Mouse (Mus musculus): ENCODE data around the gene Atp6v0d1. TPM values are rescaled to one million over a fixed set of nuclear protein-coding genes. Genes with fewer than 3 reads are reported as not detected.

Gene Atp6v0d1
- polyA plus RNA-seq, 1 experiment from 2014 or later: 78.2 TPM

- H3K9me3 ChIP-seq: no peaks in the 10 kb centered on the region
- no peaks in the 10 kb centered on the region for H3K36me3 ChIP-seq
- no peak overlapping the region for H3K9ac ChIP-seq
- no peak overlapping the region for H3K4me3 ChIP-seq (replicated peaks)
- no peak for ATAC-seq
- peaks cover 13% of the 10 kb centered on the region for H3K4me1 ChIP-seq (replicated peaks)
- WGBS: 79% methylated on average over 6 of the region's 6 CpGs
- no peak overlapping the region for H3K4me2 ChIP-seq (replicated peaks)
- no peak overlapping the region for H3K27ac ChIP-seq
- H3K27me3 ChIP-seq (replicated peaks): no peaks in the 10 kb centered on the region
Measured at GRCm38 (mm10) chr8:105546384-105547350, 19.2 kb downstream of the Atp6v0d1 start.

- Histone ChIP-seq H3K4me1 (replicated peaks) (peaks cover 12% of the 10 kb centered on the region), H3K4me2 (replicated peaks) (no peak overlapping the region), H3K36me3 (no peaks in the 10 kb centered on the region), H3K4me3 (replicated peaks) (no peak overlapping the region), H3K27me3 (replicated peaks) (no peaks in the 10 kb centered on the region), H3K27ac (0 out of 2 replicates have a peak overlapping the region, but pooled peaks have one; percentile 54), H3K9me3 (no peaks in the 10 kb centered on the region), H3K9ac (no peak overlapping the region)
- 72% methylated on average over 3 of the region's 3 CpGs for WGBS
- no peak for ATAC-seq
Measured at GRCm38 (mm10) chr8:105545249-105545648, 20.6 kb downstream of the Atp6v0d1 start.

- ATAC-seq: 0 out of 2 replicates have a peak, but pooled peaks have one; percentile 47
- 0 out of 2 replicates have a peak overlapping the region, but pooled peaks have one; percentile 54 for H3K27ac ChIP-seq
- no peak overlapping the region for H3K9ac ChIP-seq
- no peaks in the 10 kb centered on the region for H3K27me3 ChIP-seq (replicated peaks)
- no peak overlapping the region for H3K4me3 ChIP-seq (replicated peaks)
- no peaks in the 10 kb centered on the region for H3K9me3 ChIP-seq
- no peaks in the 10 kb centered on the region for H3K36me3 ChIP-seq
- H3K4me1 ChIP-seq (replicated peaks): peaks cover 12% of the 10 kb centered on the region
- no peak overlapping the region for H3K4me2 ChIP-seq (replicated peaks)
- 44% methylated on average over 7 of the region's 7 CpGs for WGBS
Measured at GRCm38 (mm10) chr8:105544544-105545205, 21.2 kb downstream of the Atp6v0d1 start.

- H3K4me3 ChIP-seq (replicated peaks): no peak overlapping the region
- no peak for ATAC-seq
- 0 out of 2 replicates have a peak overlapping the region, but pooled peaks have one; percentile 36 for H3K27ac ChIP-seq
- 21% methylated on average over 1 of the region's 1 CpGs for WGBS
- no peaks in the 10 kb centered on the region for H3K9me3 ChIP-seq
- peaks cover 12% of the 10 kb centered on the region for H3K4me1 ChIP-seq (replicated peaks)
- H3K36me3 ChIP-seq: peaks cover 3% of the 10 kb centered on the region; the same call in 1 of the 2 replicates
- no peaks in the 10 kb centered on the region for H3K27me3 ChIP-seq (replicated peaks)
- no peak overlapping the region; the same call in 1 of the 2 replicates for H3K9ac ChIP-seq
- no peak overlapping the region for H3K4me2 ChIP-seq (replicated peaks)
Measured at GRCm38 (mm10) chr8:105543703-105544102, 22.1 kb downstream of the Atp6v0d1 start.

- Histone ChIP-seq H3K9me3 (no peaks in the 10 kb centered on the region), H3K9ac (no peak overlapping the region), H3K4me3 (replicated peaks) (no peak overlapping the region), H3K27ac (no peak overlapping the region), H3K27me3 (replicated peaks) (no peaks in the 10 kb centered on the region), H3K4me1 (replicated peaks) (peaks cover 12% of the 10 kb centered on the region), H3K4me2 (replicated peaks) (no peak overlapping the region), H3K36me3 (peaks cover 6% of the 10 kb centered on the region; the same call in 1 of the 2 replicates)
- no peak for ATAC-seq
- 84% methylated on average over 2 of the region's 2 CpGs for WGBS
Measured at GRCm38 (mm10) chr8:105542808-105543207, 23.0 kb downstream of the Atp6v0d1 start.

- no peak for ATAC-seq
- no peak overlapping the region for H3K9ac ChIP-seq
- H3K36me3 ChIP-seq: peaks cover 6% of the 10 kb centered on the region; the same call in 1 of the 2 replicates
- peaks cover 14% of the 10 kb centered on the region for H3K4me1 ChIP-seq (replicated peaks)
- no peak overlapping the region for H3K27ac ChIP-seq
- no peak overlapping the region for H3K4me3 ChIP-seq (replicated peaks)
- no peaks in the 10 kb centered on the region for H3K27me3 ChIP-seq (replicated peaks)
- H3K4me2 ChIP-seq (replicated peaks): no peak overlapping the region
- no peaks in the 10 kb centered on the region for H3K9me3 ChIP-seq
- 84% methylated on average over 3 of the region's 3 CpGs for WGBS
Measured at GRCm38 (mm10) chr8:105542032-105542656, 23.7 kb downstream of the Atp6v0d1 start.

GRCm38 (mm10) chr8:105538940-105539339 is 26.9 kb downstream of the Atp6v0d1 start:
- Histone ChIP-seq H3K27me3 (replicated peaks) (no peaks in the 10 kb centered on the region), H3K4me3 (replicated peaks) (no peak overlapping the region), H3K36me3 (peaks cover 15% of the 10 kb centered on the region), H3K4me1 (replicated peaks) (peaks cover 10% of the 10 kb centered on the region; the same call in 1 of the 2 replicates), H3K4me2 (replicated peaks) (no peak overlapping the region), H3K9me3 (no peaks in the 10 kb centered on the region), H3K27ac (no peak overlapping the region), H3K9ac (no peak overlapping the region)
- no peak for ATAC-seq
- 83% methylated on average over 4 of the region's 4 CpGs for WGBS

GRCm38 (mm10) chr8:105537011-105537677 is 28.7 kb downstream of the Atp6v0d1 start:
- Histone ChIP-seq H3K4me1 (replicated peaks) (peaks cover 19% of the 10 kb centered on the region), H3K27ac (no peak overlapping the region), H3K4me2 (replicated peaks) (no peak overlapping the region), H3K4me3 (replicated peaks) (no peak overlapping the region), H3K27me3 (replicated peaks) (no peaks in the 10 kb centered on the region), H3K36me3 (peaks cover 15% of the 10 kb centered on the region), H3K9me3 (no peaks in the 10 kb centered on the region), H3K9ac (no peak overlapping the region)
- WGBS: 69% methylated on average over 6 of the region's 6 CpGs
- no peak for ATAC-seq

- Histone ChIP-seq H3K27ac (no peak overlapping the region), H3K36me3 (peaks cover 15% of the 10 kb centered on the region), H3K9me3 (no peaks in the 10 kb centered on the region), H3K9ac (no peak overlapping the region), H3K27me3 (replicated peaks) (no peaks in the 10 kb centered on the region), H3K4me2 (replicated peaks) (no peak overlapping the region), H3K4me1 (replicated peaks) (peaks cover 19% of the 10 kb centered on the region), H3K4me3 (replicated peaks) (no peak overlapping the region)
- ATAC-seq: no peak
- 96% methylated on average over 3 of the region's 3 CpGs for WGBS
Measured at GRCm38 (mm10) chr8:105536546-105536945, 29.3 kb downstream of the Atp6v0d1 start.

GRCm38 (mm10) chr8:105533892-105534329 is 31.9 kb downstream of the Atp6v0d1 start:
- Histone ChIP-seq H3K4me3 (replicated peaks) (no peak overlapping the region), H3K9me3 (no peaks in the 10 kb centered on the region), H3K27me3 (replicated peaks) (no peaks in the 10 kb centered on the region), H3K27ac (peak overlapping the region; percentile 59), H3K36me3 (peaks cover 13% of the 10 kb centered on the region), H3K4me1 (replicated peaks) (peaks cover 19% of the 10 kb centered on the region), H3K4me2 (replicated peaks) (no peak overlapping the region), H3K9ac (0 out of 2 replicates have a peak overlapping the region, but pooled peaks have one; percentile 5)
- WGBS: 0% methylated on average over 1 of the region's 1 CpGs
- ATAC-seq: peak; percentile 84

GRCm38 (mm10) chr8:105533439-105533838 is 32.4 kb downstream of the Atp6v0d1 start:
- Histone ChIP-seq H3K36me3 (peaks cover 9% of the 10 kb centered on the region), H3K4me1 (replicated peaks) (peaks cover 19% of the 10 kb centered on the region)
- 21% methylated on average over 2 of the region's 2 CpGs for WGBS

More at GRCm38 (mm10) chr8:105533439-105533838, 32.4 kb downstream of the Atp6v0d1 start:
- peak overlapping the region; percentile 59 for H3K27ac ChIP-seq
- peak; percentile 58 for ATAC-seq
- no peaks in the 10 kb centered on the region for H3K27me3 ChIP-seq (replicated peaks)
- H3K9me3 ChIP-seq: no peaks in the 10 kb centered on the region
- no peak overlapping the region for H3K4me3 ChIP-seq (replicated peaks)
- no peak overlapping the region for H3K4me2 ChIP-seq (replicated peaks)
- H3K9ac ChIP-seq: 0 out of 2 replicates have a peak overlapping the region, but pooled peaks have one; percentile 5
